Mouse (Mus musculus) hindbrain, embryonic 10.5 days (tissue): ENCODE results near the gene Olfr1475. TPM values are rescaled to one million over a fixed set of nuclear protein-coding genes. Genes with fewer than 3 reads are reported as not detected.
"Not testable (repeated sequence)": the region's sequence is repeated elsewhere in the genome, so short reads cannot be mapped to it uniquely, and the experiment has no call there.

Experiments
- DNase-seq: peaks from one replicate; pipeline ENCODE4 v3.0.0-alpha.2; 2017; ENCODE audit warnings: low spot score
- H3K27ac ChIP-seq: fragments of 300-500 bp; sonication (generic); 2 replicates; pipeline ENCODE4 v1.5.1; 2016; ENCODE audit warnings: mild to moderate bottlenecking, moderate library complexity
- H3K27me3 ChIP-seq: fragments of 300-500 bp; sonication (generic); 2 replicates; pipeline ENCODE4 v1.6.1; 2016; ENCODE audit warnings: mild to moderate bottlenecking; ENCODE audit not compliant: poor library complexity, insufficient read depth, severe bottlenecking
- H3K36me3 ChIP-seq: fragments of 300-500 bp; sonication (generic); 2 replicates; pipeline ENCODE4 v1.6.1; 2016; ENCODE audit warnings: mild to moderate bottlenecking, moderate library complexity
- H3K4me1 ChIP-seq: fragments of 300-500 bp; sonication (generic); replicated peaks from 2 replicates; pipeline ENCODE4 v1.6.1; 2016; ENCODE audit warnings: mild to moderate bottlenecking
- H3K4me3 ChIP-seq: fragments of 300-500 bp; sonication (generic); 2 replicates; pipeline ENCODE4 v1.5.1; 2016; ENCODE audit warnings: mild to moderate bottlenecking, moderate library complexity
- H3K9me3 ChIP-seq: fragments of 300-500 bp; sonication (generic); 2 replicates; pipeline ENCODE4 v1.6.1; 2016; ENCODE audit warnings: mild to moderate bottlenecking, moderate library complexity
- WGBS: fragments of 180-500 bp; shearing (Covaris S2); methylation state at CpG from one replicate; pipeline ENCODE4 v1.1.7; 2016; 5-methylcytosine and 5-hydroxymethylcytosine counted together
- polyA plus RNA-seq: library from polyadenylated mRNA; unstranded; fragments of >200 nt; fragmentation: Nextera tagmentation; extraction: Ambion mirVana; gene quantifications from 2 replicates; pipeline ENCODE4 v1.2.1, GENCODE M21; 2016

Olfr1475 gene
- polyA plus RNA-seq, result not detected in 2 replicates

DNA sequence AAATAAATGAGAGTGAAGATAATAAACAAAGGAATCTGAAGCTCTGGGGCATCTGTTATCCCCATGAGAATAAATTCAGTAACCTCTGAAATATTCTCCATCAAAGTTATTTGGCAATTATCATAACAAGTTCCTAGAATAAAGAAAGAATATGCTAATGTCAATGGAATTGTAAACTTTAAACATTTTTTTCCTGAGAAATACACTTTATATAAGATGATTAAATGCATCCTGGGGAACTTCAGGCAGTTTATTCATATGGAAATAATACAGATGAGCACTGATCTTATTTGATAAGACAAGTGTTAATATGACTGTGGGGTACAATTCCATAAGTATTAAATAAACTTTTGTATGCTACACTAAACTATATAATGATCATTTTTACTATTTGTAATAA is at the start of gene Olfr1475:
Gene Olfr1475, minus strand, starts transcription at position 101 of the 400 bp plus-strand sequence.
- Histone ChIP-seq H3K27me3 (no peaks in the 10 kb centered on the region), H3K9me3 (no peaks in the 10 kb centered on the region), H3K4me3 (no peak within 1 kb of the TSS), H3K36me3 (no peaks in the 10 kb centered on the region), H3K4me1 (no peaks in the 10 kb centered on the region), H3K27ac (no peak within 1 kb of the TSS)
- DNase-seq, result no peak

DNA sequence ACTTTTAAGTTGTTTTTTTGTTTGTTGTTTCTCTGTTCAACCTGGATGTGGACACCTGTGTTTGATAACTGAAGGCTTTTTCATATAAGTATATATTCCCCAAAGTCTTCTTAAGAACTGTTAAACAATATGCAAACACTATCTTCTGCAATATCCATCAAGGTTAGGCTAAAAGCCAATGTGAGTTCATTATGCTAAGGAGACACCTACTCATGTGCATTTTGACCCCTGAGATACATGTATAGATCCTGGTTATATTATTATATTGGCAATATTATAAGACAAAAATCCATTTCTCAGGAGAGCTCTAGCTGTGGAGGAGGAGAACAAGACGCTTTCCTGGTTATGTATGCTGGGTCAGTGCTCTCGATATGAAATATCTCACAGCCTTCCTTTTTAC is 47.6 kb upstream of the Olfr1475 start, which contains the start of gene Olfr1480:
Gene Olfr1480, plus strand, starts transcription at position 301 of the 400 bp plus-strand sequence.
- 86% methylated on average over 2 of the region's 2 CpGs for WGBS
- Histone ChIP-seq H3K4me3 (no peak within 1 kb of the TSS), H3K27me3 (no peaks in the 10 kb centered on the region), H3K9me3 (peaks cover 29% of the 10 kb centered on the region), H3K4me1 (no peaks in the 10 kb centered on the region), H3K27ac (no peak within 1 kb of the TSS), H3K36me3 (no peaks in the 10 kb centered on the region)
- DNase-seq, result no peak

DNA sequence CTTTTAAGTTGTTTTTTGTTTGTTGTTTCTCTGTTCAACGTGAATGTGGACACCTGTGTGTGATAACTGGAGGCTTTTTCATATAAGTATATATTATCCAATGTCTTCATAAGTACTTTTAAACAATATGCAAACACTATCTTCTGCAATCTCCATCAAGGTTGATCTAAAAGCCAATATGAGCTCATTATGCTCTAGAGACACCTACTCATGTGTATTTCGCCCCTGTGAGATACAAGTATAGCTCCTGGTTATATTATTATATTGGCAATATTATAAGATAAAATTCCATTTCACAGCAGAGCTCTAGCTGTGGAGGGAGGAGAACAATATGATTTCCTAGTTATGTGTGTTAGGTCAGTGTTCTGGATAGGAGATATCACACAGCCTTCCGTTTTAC is 20.2 kb upstream of the Olfr1475 start, which contains the start of gene Olfr1477:
Gene Olfr1477, plus strand, starts transcription at position 301 of the 400 bp plus-strand sequence.
- Histone ChIP-seq H3K4me1 (no peaks in the 10 kb centered on the region), H3K36me3 (no peaks in the 10 kb centered on the region), H3K27ac (no peak within 1 kb of the TSS), H3K27me3 (no peaks in the 10 kb centered on the region), H3K4me3 (no peak within 1 kb of the TSS), H3K9me3 (peaks cover 41% of the 10 kb centered on the region)
- WGBS, result 75% methylated on average over 3 of the region's 3 CpGs
- no peak for DNase-seq

DNA sequence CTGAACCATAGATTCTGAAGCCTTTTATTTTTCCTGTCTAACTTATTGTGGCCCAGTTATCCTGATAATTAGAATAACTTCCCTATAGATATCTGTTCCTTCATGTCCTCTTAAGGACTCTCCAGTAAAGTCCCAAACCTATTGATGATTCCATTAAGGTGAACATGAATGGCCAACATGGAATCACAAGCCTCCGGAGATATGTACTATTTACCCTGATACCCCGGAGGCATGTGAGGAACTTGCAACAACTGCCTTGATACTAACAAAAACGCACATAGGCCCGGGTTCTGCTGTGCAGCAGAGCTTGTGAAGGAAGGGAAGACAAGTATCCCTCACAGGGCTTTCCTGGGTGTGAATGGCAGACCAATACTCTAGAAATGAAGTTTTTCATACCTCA is 10.7 kb downstream of the Olfr1475 start, which contains the start of gene Olfr1474:
Gene Olfr1474, plus strand, starts transcription at position 301 of the 400 bp plus-strand sequence.
- DNase-seq, H3K4me3 ChIP-seq, H3K4me1 ChIP-seq, H3K36me3 ChIP-seq, H3K9me3 ChIP-seq, H3K27ac ChIP-seq, H3K27me3 ChIP-seq: not testable (repeated sequence)
- 83% methylated on average over 4 of the region's 4 CpGs for WGBS

DNA sequence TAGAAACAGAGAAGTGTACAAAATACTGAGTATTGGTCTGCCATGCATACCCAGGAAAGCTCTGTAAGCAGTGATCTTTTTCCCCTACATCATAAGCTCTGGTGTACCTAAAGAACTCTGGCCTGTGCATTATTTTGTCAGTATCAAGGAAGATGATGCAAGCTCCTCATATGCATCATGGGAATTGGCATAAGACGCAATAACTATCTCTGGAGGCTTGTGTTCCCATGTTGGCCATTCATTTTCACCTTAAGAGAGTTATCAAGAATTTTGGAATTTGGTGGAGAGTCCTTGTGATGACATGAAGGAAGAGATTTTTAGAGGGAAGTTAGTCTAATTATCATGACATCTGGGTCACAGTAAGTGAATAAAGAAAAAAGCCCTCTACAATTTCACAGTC is 24.0 kb downstream of the Olfr1475 start, which contains the start of gene Olfr1472:
Gene Olfr1472, minus strand, starts transcription at position 101 of the 400 bp plus-strand sequence.
- H3K4me1 ChIP-seq, result no peaks in the 10 kb centered on the region
- H3K36me3 ChIP-seq, result no peaks in the 10 kb centered on the region
- 85% methylated on average over 1 of the region's 1 CpGs for WGBS
- no peak within 1 kb of the TSS for H3K27ac ChIP-seq
- no peaks in the 10 kb centered on the region for H3K27me3 ChIP-seq
- H3K9me3 ChIP-seq, result peaks cover 27% of the 10 kb centered on the region
- DNase-seq, result no peak
- H3K4me3 ChIP-seq, result no peak within 1 kb of the TSS

DNA sequence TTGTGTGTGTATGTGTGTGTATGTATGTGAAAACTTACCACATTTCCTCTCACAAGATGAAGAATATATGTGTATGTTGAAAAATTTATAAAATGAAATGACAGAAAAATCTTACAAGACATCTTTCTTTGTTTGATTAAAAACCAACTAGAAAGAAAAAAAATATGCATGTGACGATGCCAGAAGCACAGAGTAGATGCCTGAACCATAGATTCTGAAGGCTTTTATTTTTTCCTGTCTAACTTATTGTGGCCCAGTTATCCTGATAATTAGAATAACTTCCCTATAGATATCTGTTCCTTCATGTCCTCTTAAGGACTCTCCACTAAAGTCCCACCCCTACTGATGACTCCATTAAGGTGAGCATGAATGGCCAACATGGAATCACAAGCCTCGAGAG is 36.9 kb downstream of the Olfr1475 start, which contains the start of gene Olfr1471:
Gene Olfr1471, plus strand, starts transcription at position 301 of the 400 bp plus-strand sequence.
- not testable (repeated sequence) for H3K9me3 ChIP-seq, DNase-seq, H3K4me3 ChIP-seq, H3K27me3 ChIP-seq, H3K36me3 ChIP-seq, H3K4me1 ChIP-seq, H3K27ac ChIP-seq
- 71% methylated on average over 2 of the region's 2 CpGs for WGBS

Other genes with a start within 250 kb of the Olfr1475 start
- not detected in 2 replicates for gene Olfr1463, start 248.9 kb downstream of the Olfr1475 start, polyA plus RNA-seq
- gene Olfr1465, start 164.7 kb downstream of the Olfr1475 start, polyA plus RNA-seq, result not detected in 2 replicates
- not detected in 2 replicates for gene Olfr1466, start 141.3 kb downstream of the Olfr1475 start, polyA plus RNA-seq
- not detected in 2 replicates for gene Olfr1467, start 118.0 kb downstream of the Olfr1475 start, polyA plus RNA-seq
- gene Olfr1469, start 72.3 kb downstream of the Olfr1475 start, polyA plus RNA-seq, result not detected in 2 replicates
- gene Olfr1471, start 36.8 kb downstream of the Olfr1475 start, polyA plus RNA-seq, result not detected in 2 replicates
- not detected in 2 replicates for gene Olfr1472, start 24.1 kb downstream of the Olfr1475 start, polyA plus RNA-seq
- not detected in 2 replicates for gene Olfr1474, start 10.6 kb downstream of the Olfr1475 start, polyA plus RNA-seq
- not detected in 2 replicates for gene Olfr1477, start 20.4 kb upstream of the Olfr1475 start, polyA plus RNA-seq
- not detected in 2 replicates for gene Olfr1480, start 47.7 kb upstream of the Olfr1475 start, polyA plus RNA-seq
- not detected in 2 replicates for gene Olfr1484, start 103.3 kb upstream of the Olfr1475 start, polyA plus RNA-seq
- not detected in 2 replicates for gene Olfr1487, start 137.2 kb upstream of the Olfr1475 start, polyA plus RNA-seq
- gene Olfr1489, start 151.4 kb upstream of the Olfr1475 start, polyA plus RNA-seq, result not detected in 2 replicates
- gene Olfr1490, start 170.9 kb upstream of the Olfr1475 start, polyA plus RNA-seq, result not detected in 2 replicates
- gene Olfr1491, start 217.1 kb upstream of the Olfr1475 start, polyA plus RNA-seq, result not detected in 2 replicates
- not detected in 2 replicates for gene Olfr1493-ps1, start 243.1 kb upstream of the Olfr1475 start, polyA plus RNA-seq